Mouse (Mus musculus): Measurements from ENCODE around the gene Ly6g5c. TPM values are rescaled to one million over a fixed set of nuclear protein-coding genes. Genes with fewer than 3 reads are reported as not detected.

Gene Ly6g5c
- polyA plus RNA-seq, 1 experiment: not detected

DNA sequence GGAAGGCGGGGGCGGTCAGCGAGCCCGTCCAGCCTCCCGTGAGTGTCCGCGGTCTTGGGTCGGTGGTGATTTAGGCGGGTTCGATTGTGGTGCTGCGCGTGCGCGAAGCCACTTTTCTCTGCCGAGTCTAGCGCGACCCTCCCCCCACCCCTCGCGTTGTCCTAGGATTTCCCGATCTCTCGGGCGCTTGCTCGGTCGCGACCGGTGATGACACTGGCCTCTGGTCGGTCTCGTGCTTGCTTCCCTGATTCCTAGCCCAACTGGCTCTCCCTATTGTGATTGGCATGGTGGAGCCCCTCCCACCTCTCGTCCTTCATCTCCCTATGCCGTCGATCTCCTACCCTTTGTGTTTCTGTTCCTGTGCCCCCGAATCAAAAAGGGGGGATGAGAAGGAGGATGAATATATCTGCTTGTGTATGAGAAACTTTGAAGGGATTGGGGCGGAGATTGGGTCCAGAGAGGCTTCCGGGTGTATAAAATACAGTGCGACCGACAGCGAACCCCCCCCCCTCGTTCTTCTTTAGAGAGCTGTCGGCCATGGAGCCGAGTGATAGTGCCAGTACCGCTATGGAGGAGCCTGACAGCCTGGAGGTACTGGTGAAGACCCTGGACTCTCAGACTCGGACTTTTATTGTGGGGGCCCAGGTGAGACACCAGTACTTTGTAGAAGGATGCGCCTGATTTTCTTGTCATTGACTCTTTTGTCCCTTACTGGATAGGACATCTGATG is 27.7 kb downstream of the Ly6g5c start:
- peaks cover 56% of the 10 kb centered on the region for H3K4me1 ChIP-seq
- H3K36me3 ChIP-seq (replicated peaks; ENCODE audit: low read length): peaks cover 41% of the 10 kb centered on the region
- TF ChIP-seq FLI1 (IDR thresholded peaks at IDR 0.05; ENCODE audit: low read length) (no peak), GATA1 (IDR thresholded peaks at IDR 0.05; ENCODE audit: borderline replicate concordance, low read length) (no peak)
- H3K9me3 ChIP-seq: no peaks in the 10 kb centered on the region
- no peaks in the 10 kb centered on the region for H3K27me3 ChIP-seq (replicated peaks)
- H3K4me3 ChIP-seq (replicated peaks): peak overlapping the region; percentile 93

GRCm38 (mm10) chr17:35139269-35139668 is 31.2 kb downstream of the Ly6g5c start:
- peaks cover 69% of the 10 kb centered on the region for H3K36me3 ChIP-seq (replicated peaks; ENCODE audit: low read length)
- TF ChIP-seq FLI1 (IDR thresholded peaks at IDR 0.05; ENCODE audit: low read length) (no peak), GATA1 (IDR thresholded peaks at IDR 0.05; ENCODE audit: borderline replicate concordance, low read length) (no peak)
- peaks cover 39% of the 10 kb centered on the region for H3K4me1 ChIP-seq
- H3K9me3 ChIP-seq: peaks cover 8% of the 10 kb centered on the region
- no peaks in the 10 kb centered on the region for H3K27me3 ChIP-seq (replicated peaks)
- H3K4me3 ChIP-seq (replicated peaks): no peak overlapping the region

GRCm38 (mm10) chr17:35140490-35140996 is 32.5 kb downstream of the Ly6g5c start:
- peaks cover 39% of the 10 kb centered on the region for H3K4me1 ChIP-seq
- H3K36me3 ChIP-seq (replicated peaks; ENCODE audit: low read length): peaks cover 82% of the 10 kb centered on the region
- no peak overlapping the region for H3K4me3 ChIP-seq (replicated peaks)
- H3K27me3 ChIP-seq (replicated peaks): no peaks in the 10 kb centered on the region
- peaks cover 8% of the 10 kb centered on the region for H3K9me3 ChIP-seq
- TF ChIP-seq FLI1 (IDR thresholded peaks at IDR 0.05; ENCODE audit: low read length) (no peak), GATA1 (IDR thresholded peaks at IDR 0.05; ENCODE audit: borderline replicate concordance, low read length) (no peak)

DNA sequence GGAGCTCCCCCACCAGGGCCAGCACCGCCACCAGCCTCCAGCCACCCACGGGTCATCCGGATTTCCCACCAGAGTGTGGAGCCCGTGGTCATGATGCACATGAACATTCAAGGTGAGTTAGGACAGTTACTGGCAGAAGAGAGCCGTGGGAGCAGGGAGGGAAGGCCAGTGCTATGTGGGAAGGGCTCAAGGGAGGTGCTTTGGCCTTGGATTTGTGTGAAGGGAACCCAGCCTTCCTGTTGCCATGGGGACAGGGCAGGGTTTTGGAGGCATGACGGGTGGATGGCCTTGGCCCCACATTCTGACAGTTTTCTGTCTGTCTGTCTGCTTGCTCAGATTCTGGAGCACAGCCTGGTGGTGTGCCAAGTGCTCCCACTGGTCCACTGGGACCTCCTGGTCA is 33.9 kb downstream of the Ly6g5c start:
- Histone ChIP-seq H3K4me1 (peaks cover 29% of the 10 kb centered on the region), H3K27me3 (replicated peaks) (no peaks in the 10 kb centered on the region), H3K9me3 (peaks cover 8% of the 10 kb centered on the region), H3K4me3 (replicated peaks) (no peak overlapping the region), H3K36me3 (replicated peaks; ENCODE audit: low read length) (peaks cover 96% of the 10 kb centered on the region)
- no peak for TF ChIP-seq GATA1 (IDR thresholded peaks at IDR 0.05; ENCODE audit: borderline replicate concordance, low read length)
- no peak for TF ChIP-seq FLI1 (IDR thresholded peaks at IDR 0.05; ENCODE audit: low read length)

DNA sequence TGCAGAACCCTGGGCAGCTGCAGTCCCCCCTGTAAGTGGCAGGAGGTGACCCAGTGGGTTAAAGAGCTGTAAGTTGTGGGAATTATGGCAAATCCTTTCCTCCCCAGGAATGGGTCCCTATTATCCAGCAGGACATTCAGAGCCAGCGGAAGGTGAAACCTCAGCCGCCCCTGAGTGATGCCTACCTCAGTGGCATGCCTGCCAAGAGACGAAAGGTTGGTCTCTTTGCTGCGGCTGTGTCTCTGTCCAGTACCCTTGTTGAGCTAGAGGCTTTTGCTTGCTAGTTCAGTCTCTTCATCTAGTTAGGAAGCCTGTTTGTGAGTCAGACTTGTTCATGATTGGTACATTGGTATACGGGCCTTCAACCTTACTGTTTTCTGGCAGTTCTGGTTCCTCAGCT is 38.1 kb downstream of the Ly6g5c start:
- Histone ChIP-seq H3K4me1 (no peaks in the 10 kb centered on the region; the same call in 1 of the 2 replicates), H3K36me3 (replicated peaks; ENCODE audit: low read length) (peaks cover 99% of the 10 kb centered on the region), H3K9me3 (peaks cover 8% of the 10 kb centered on the region), H3K4me3 (replicated peaks) (no peak overlapping the region), H3K27me3 (replicated peaks) (no peaks in the 10 kb centered on the region)
- TF ChIP-seq FLI1 (IDR thresholded peaks at IDR 0.05; ENCODE audit: low read length) (no peak), GATA1 (IDR thresholded peaks at IDR 0.05; ENCODE audit: borderline replicate concordance, low read length) (no peak)

DNA sequence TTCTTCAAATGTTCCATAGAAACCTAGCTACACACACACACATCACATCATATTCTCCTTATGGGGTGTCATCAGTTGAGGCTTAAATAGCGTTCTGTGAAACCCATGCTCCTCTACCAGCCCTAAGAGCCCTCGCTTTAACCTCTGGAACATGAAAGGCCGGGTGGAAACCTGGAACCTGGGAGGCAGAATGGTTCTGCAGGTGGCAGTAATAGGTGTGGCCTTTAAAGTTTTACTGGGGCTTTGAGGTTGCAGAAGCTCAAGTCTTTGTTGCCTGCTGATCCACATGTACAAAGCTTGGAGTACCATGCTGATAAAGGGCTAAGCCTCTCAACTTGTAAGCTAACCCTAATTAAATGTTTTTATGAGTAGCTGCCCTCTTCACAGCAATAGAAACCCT is 39.3 kb downstream of the Ly6g5c start:
- H3K4me1 ChIP-seq: no peaks in the 10 kb centered on the region
- no peak overlapping the region for H3K4me3 ChIP-seq (replicated peaks)
- no peaks in the 10 kb centered on the region for H3K27me3 ChIP-seq (replicated peaks)
- H3K9me3 ChIP-seq: peaks cover 8% of the 10 kb centered on the region
- TF ChIP-seq FLI1 (IDR thresholded peaks at IDR 0.05; ENCODE audit: low read length) (no peak), GATA1 (IDR thresholded peaks at IDR 0.05; ENCODE audit: borderline replicate concordance, low read length) (no peak)
- peaks cover 98% of the 10 kb centered on the region for H3K36me3 ChIP-seq (replicated peaks; ENCODE audit: low read length)

- Histone ChIP-seq H3K9me3 (peaks cover 5% of the 10 kb centered on the region), H3K36me3 (replicated peaks; ENCODE audit: low read length) (peaks cover 98% of the 10 kb centered on the region)
- no peak for TF ChIP-seq GATA1 (IDR thresholded peaks at IDR 0.05; ENCODE audit: borderline replicate concordance, low read length)
- TF ChIP-seq FLI1 (IDR thresholded peaks at IDR 0.05; ENCODE audit: low read length): no peak
Observed at GRCm38 (mm10) chr17:35147922-35148639, 40.0 kb downstream of the Ly6g5c start.

GRCm38 (mm10) chr17:35152121-35152520 is 44.0 kb downstream of the Ly6g5c start:
- Histone ChIP-seq H3K36me3 (replicated peaks; ENCODE audit: low read length) (peaks cover 98% of the 10 kb centered on the region), H3K9me3 (no peaks in the 10 kb centered on the region), H3K27me3 (replicated peaks) (no peaks in the 10 kb centered on the region), H3K4me1 (peaks cover 13% of the 10 kb centered on the region), H3K4me3 (replicated peaks) (no peak overlapping the region)
- no peak for TF ChIP-seq GATA1 (IDR thresholded peaks at IDR 0.05; ENCODE audit: borderline replicate concordance, low read length)
- TF ChIP-seq FLI1 (IDR thresholded peaks at IDR 0.05; ENCODE audit: low read length): no peak

More at GRCm38 (mm10) chr17:35147922-35148639, 40.0 kb downstream of the Ly6g5c start:
- no peak overlapping the region for H3K4me3 ChIP-seq (replicated peaks)
- no peaks in the 10 kb centered on the region for H3K4me1 ChIP-seq
- no peaks in the 10 kb centered on the region for H3K27me3 ChIP-seq (replicated peaks)

DNA sequence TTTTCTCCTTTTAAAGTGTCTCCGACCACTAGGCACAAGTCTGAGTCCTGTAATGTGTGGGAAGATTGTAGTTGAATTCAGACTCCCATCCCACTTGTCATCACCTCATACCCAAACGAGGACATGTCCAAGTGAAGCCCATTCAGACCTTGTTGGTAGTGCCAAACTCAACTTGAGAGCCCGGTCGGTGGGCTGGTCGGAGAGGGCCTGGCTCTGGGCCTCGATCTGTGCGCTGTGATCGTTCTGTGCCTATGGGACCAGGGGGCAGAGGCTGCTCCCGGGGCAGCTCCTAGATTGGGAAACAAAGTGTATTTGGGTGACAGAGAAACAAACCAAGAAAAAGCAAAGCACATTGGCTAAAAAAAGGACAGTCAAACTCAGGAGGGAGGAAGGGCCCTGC is 45.0 kb downstream of the Ly6g5c start:
- TF ChIP-seq FLI1 (IDR thresholded peaks at IDR 0.05; ENCODE audit: low read length) (no peak), GATA1 (IDR thresholded peaks at IDR 0.05; ENCODE audit: borderline replicate concordance, low read length) (no peak)

DNA sequence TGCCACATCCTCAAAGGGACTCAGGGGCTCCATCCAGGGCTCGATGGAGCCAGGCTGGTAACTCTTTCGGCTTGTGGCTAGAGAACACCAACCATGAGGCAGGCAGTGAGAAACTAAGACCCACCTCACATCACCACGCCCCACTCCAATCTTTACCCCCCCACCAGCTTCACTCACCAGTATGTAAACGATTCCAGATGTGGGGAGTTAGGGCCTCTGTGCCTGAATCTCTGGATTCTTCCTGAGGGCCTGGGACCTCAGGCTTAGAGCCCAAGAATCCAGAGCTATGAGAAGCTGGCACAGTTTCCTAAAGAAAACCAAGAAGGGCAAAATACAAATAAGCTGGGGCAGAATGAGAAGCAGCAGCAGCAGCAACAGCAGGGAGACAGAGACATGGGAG is 45.9 kb downstream of the Ly6g5c start:
- no peaks in the 10 kb centered on the region for H3K9me3 ChIP-seq
- peaks cover 13% of the 10 kb centered on the region for H3K4me1 ChIP-seq
- no peak for TF ChIP-seq GATA1 (IDR thresholded peaks at IDR 0.05; ENCODE audit: borderline replicate concordance, low read length)
- TF ChIP-seq FLI1 (IDR thresholded peaks at IDR 0.05; ENCODE audit: low read length): no peak
- H3K27me3 ChIP-seq (replicated peaks): no peaks in the 10 kb centered on the region
- H3K4me3 ChIP-seq (replicated peaks): no peak overlapping the region
- H3K36me3 ChIP-seq (replicated peaks; ENCODE audit: low read length): peaks cover 98% of the 10 kb centered on the region

More for the DNA sequence above, 45.0 kb downstream of the Ly6g5c start:
- Histone ChIP-seq H3K36me3 (replicated peaks; ENCODE audit: low read length) (peaks cover 98% of the 10 kb centered on the region), H3K4me3 (replicated peaks) (no peak overlapping the region), H3K27me3 (replicated peaks) (no peaks in the 10 kb centered on the region), H3K4me1 (peaks cover 13% of the 10 kb centered on the region), H3K9me3 (no peaks in the 10 kb centered on the region)

All from megakaryocyte, embryonic 14.5 days (primary cell).